Mouse (Mus musculus) megakaryocyte progenitor cell, adult 5-6 weeks (primary cell): ENCODE results near the gene Itgae. TPM values are rescaled to one million over a fixed set of nuclear protein-coding genes. Genes with fewer than 3 reads are reported as not detected.
A peak's percentile ranks its signal among the peaks of the same experiment; 100 is the strongest.
"Not testable (repeated sequence)": the region's sequence is repeated elsewhere in the genome, so short reads cannot be mapped to it uniquely, and the experiment has no call there.

ENCODE experiments used
- ATAC-seq: replicated peaks from 2 replicates; pipeline ENCODE4 v1.8.0; 2016; ENCODE audit warnings: mild to moderate bottlenecking, moderate TSS enrichment, inconsistent platforms; ENCODE audit not compliant: poor library complexity
- total RNA-seq, 2 experiments: library from RNA; stranded (forward) in 1 of 2; stranded (reverse) in 1 of 2; fragments of 157-497, 149-512 nt in 1 of 2; fragments of 200-1000 nt in 1 of 2; gene quantifications; 2 replicates each; pipeline versions ENCODE4 v1.2.3 to v1.2.4; 2015 to 2017

Gene Itgae
- total RNA-seq, 2 experiments from 2014 or later: 0.07 TPM; not detected in 1

GRCm38 (mm10) chr11:73092057-73092456 lies 1.7 kb downstream of the Itgae start:
- ATAC-seq: no peak

GRCm38 (mm10) chr11:73092877-73093276 lies 2.5 kb downstream of the Itgae start:
- ATAC-seq: peak; percentile 82

- ATAC-seq: peak; percentile 35; the same call in 1 of the 2 replicates
Observed at GRCm38 (mm10) chr11:73094231-73094995, 4.0 kb downstream of the Itgae start.

- no peak for ATAC-seq
Observed at GRCm38 (mm10) chr11:73098860-73099259, 8.5 kb downstream of the Itgae start.

- ATAC-seq: no peak
Observed at GRCm38 (mm10) chr11:73099976-73100750, 9.8 kb downstream of the Itgae start.

- no peak for ATAC-seq
Observed at GRCm38 (mm10) chr11:73101308-73101707, 10.9 kb downstream of the Itgae start.

- no peak for ATAC-seq
Observed at GRCm38 (mm10) chr11:73105246-73105645, 14.9 kb downstream of the Itgae start.

GRCm38 (mm10) chr11:73107358-73107757 lies 17.0 kb downstream of the Itgae start:
- ATAC-seq: not testable (repeated sequence)

- ATAC-seq: peak; percentile 69
Observed at GRCm38 (mm10) chr11:73108195-73108897, 18.0 kb downstream of the Itgae start.

- peak; percentile 33 for ATAC-seq
Observed at GRCm38 (mm10) chr11:73108898-73109625, 18.7 kb downstream of the Itgae start.

GRCm38 (mm10) chr11:73109941-73110340 lies 19.6 kb downstream of the Itgae start:
- ATAC-seq: no peak

- no peak for ATAC-seq
Observed at GRCm38 (mm10) chr11:73111414-73111813, 21.0 kb downstream of the Itgae start.

GRCm38 (mm10) chr11:73126495-73126894 lies 36.1 kb downstream of the Itgae start:
- ATAC-seq: no peak

GRCm38 (mm10) chr11:73131020-73131419 lies 40.6 kb downstream of the Itgae start:
- peak; percentile 87 for ATAC-seq

- peak; percentile 29; the same call in 1 of the 2 replicates for ATAC-seq
Observed at GRCm38 (mm10) chr11:73132999-73133398, 42.6 kb downstream of the Itgae start.

GRCm38 (mm10) chr11:73134222-73134621 lies 43.8 kb downstream of the Itgae start:
- no peak for ATAC-seq

GRCm38 (mm10) chr11:73136587-73136986 lies 46.2 kb downstream of the Itgae start:
- ATAC-seq: no peak

- ATAC-seq: no peak; the same call in 1 of the 2 replicates
Observed at GRCm38 (mm10) chr11:73137116-73137515, 46.7 kb downstream of the Itgae start.

- ATAC-seq: peak; percentile 96
Observed at GRCm38 (mm10) chr11:73137591-73138501, 47.5 kb downstream of the Itgae start, which contains the start of gene Haspin. Gene Haspin (minus strand): TSS chr11:73138294.
